Mouse (Mus musculus): ENCODE data around the gene Wasf2.

Wasf2 gene

GRCm38 (mm10) chr4:133201006-133201771 lies 70.9 kb downstream of the Wasf2 start:
- no peak for DNase-seq (ENCODE audit: low read depth, low spot score)

GRCm38 (mm10) chr4:133202254-133202653 lies 71.9 kb downstream of the Wasf2 start:
- DNase-seq (ENCODE audit: low read depth, low spot score), result no peak

GRCm38 (mm10) chr4:133203591-133203990 lies 73.3 kb downstream of the Wasf2 start:
- no peak for DNase-seq (ENCODE audit: low read depth, low spot score)

- DNase-seq (ENCODE audit: low read depth, low spot score), result no peak
Observed at GRCm38 (mm10) chr4:133204379-133204778, 74.1 kb downstream of the Wasf2 start.

GRCm38 (mm10) chr4:133209366-133209765 lies 79.1 kb downstream of the Wasf2 start:
- DNase-seq (ENCODE audit: low read depth, low spot score), result no peak

- DNase-seq (ENCODE audit: low read depth, low spot score), result no peak
Observed at GRCm38 (mm10) chr4:133210023-133210787, 79.9 kb downstream of the Wasf2 start.

- DNase-seq (ENCODE audit: low read depth, low spot score), result no peak
Observed at GRCm38 (mm10) chr4:133210788-133211390, 80.6 kb downstream of the Wasf2 start.

GRCm38 (mm10) chr4:133211751-133212561 lies 81.7 kb downstream of the Wasf2 start, which contains the start of the genes Cd164l2 and Gpr3:
TSS of gene Cd164l2 (plus strand) at chr4:133212131.
TSS of gene Gpr3 (minus strand) at chr4:133212536.
- no peak for DNase-seq (ENCODE audit: low read depth, low spot score)

- DNase-seq (ENCODE audit: low read depth, low spot score), result no peak
Observed at GRCm38 (mm10) chr4:133212562-133213267, 82.4 kb downstream of the Wasf2 start.

GRCm38 (mm10) chr4:133213268-133213590 lies 82.9 kb downstream of the Wasf2 start:
- DNase-seq (ENCODE audit: low read depth, low spot score), result no peak

- DNase-seq (ENCODE audit: low read depth, low spot score), result no peak
Observed at GRCm38 (mm10) chr4:133213661-133214060, 83.4 kb downstream of the Wasf2 start.

GRCm38 (mm10) chr4:133217641-133218040 lies 87.3 kb downstream of the Wasf2 start:
- DNase-seq (ENCODE audit: low read depth, low spot score), result no peak

- DNase-seq (ENCODE audit: low read depth, low spot score), result no peak
Observed at GRCm38 (mm10) chr4:133218745-133219144, 88.4 kb downstream of the Wasf2 start.

- no peak for DNase-seq (ENCODE audit: low read depth, low spot score)
Observed at GRCm38 (mm10) chr4:133220656-133221055, 90.4 kb downstream of the Wasf2 start.

- DNase-seq (ENCODE audit: low read depth, low spot score), result no peak
Observed at GRCm38 (mm10) chr4:133221701-133222100, 91.4 kb downstream of the Wasf2 start.

GRCm38 (mm10) chr4:133223875-133224274 lies 93.6 kb downstream of the Wasf2 start:
- DNase-seq (ENCODE audit: low read depth, low spot score), result no peak

- no peak for DNase-seq (ENCODE audit: low read depth, low spot score)
Observed at GRCm38 (mm10) chr4:133226073-133226472, 95.8 kb downstream of the Wasf2 start.

- no peak for DNase-seq (ENCODE audit: low read depth, low spot score)
Observed at GRCm38 (mm10) chr4:133227636-133228035, 97.3 kb downstream of the Wasf2 start.

GRCm38 (mm10) chr4:133229582-133229981 lies 99.3 kb downstream of the Wasf2 start:
- no peak for DNase-seq (ENCODE audit: low read depth, low spot score)

GRCm38 (mm10) chr4:133233285-133233976 lies 103.1 kb downstream of the Wasf2 start:
- DNase-seq (ENCODE audit: low read depth, low spot score), result no peak

All from WW6 (cell line).